ENCODE assay signal across 29 mouse cellular contexts in the genomic region with DNA sequence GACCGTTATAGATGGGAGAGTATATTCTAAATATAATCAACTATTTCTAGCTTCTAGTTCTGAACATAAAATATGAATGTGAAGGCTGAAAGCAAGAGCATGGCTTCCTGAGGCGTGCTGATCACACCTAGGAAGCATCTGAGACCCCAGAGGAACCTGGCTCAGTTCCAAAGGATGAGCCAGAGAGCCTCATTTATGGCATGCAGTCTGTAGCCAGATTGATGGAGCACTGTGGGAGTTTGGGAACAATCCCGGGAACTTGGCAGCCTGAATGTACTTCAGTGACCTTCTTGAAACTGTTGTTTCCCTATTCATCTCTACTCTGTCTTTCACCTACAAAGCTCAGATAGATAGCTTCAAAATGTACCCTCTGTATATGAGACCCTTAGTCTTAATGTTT.
DNase-seq lines count a peak whose midpoint lies in the region; ATAC-seq and TF ChIP-seq lines count a peak whose summit lies in the region.
"Had no signal": no experiment of that assay in that cellular context is flagged by ENCODE, and none has a peak within 500 bp of the region (broad histone marks: within the 10 kb centered on the region; RNA-seq: fewer than 3 reads in every experiment).

No protein-coding gene starts in this region.

- DNase-seq in layer of hippocampus, adult 8-10 months (ENCODE audit: low spot score in 2 of 2) = peak; percentile 5 to 7
- no peak for DNase-seq in layer of hippocampus, postnatal 25 days (ENCODE audit: extremely low spot score in 1 of 2, low spot score in 1 of 2)
- DNase-seq in cerebellum, adult 11-12 months = peak; percentile 10
- DNase-seq in cerebellum, adult 2 months = peak; percentile 50 to 78
- DNase-seq in cerebellum, postnatal 14 days = peak; percentile 91 to 95
- DNase-seq in natural killer cell, adult 2 months (ENCODE audit: low spot score in 2 of 2) = no peak
- DNase-seq in forebrain, embryonic 14.5 days (ENCODE audit: low spot score) = no peak
- DNase-seq: adrenal gland, adult 8-10 months; B cell, adult 2 months; forebrain, postnatal 0 days; gastrocnemius, postnatal 14 days; heart, postnatal 36 days; kidney, adult 9 months; kidney, postnatal 10 days; right cerebral cortex, postnatal 14 days; thymus, postnatal 4 days had no signal

- TF ChIP-seq CTCF in cerebellum, adult 2 months (IDR thresholded peaks at IDR 0.05; ENCODE audit: borderline replicate concordance, insufficient read depth, low read depth, low read length) = no peak

- ATAC-seq in liver, embryonic 12.5 days = no peak
- no peak for ATAC-seq in forebrain, embryonic 14.5 days
- ATAC-seq: activated CD4-positive, CD25-positive, alpha-beta regulatory T cell, adult 4 months; forebrain, postnatal 0 days; intestine, postnatal 0 days; midbrain, embryonic 16.5 days had no signal

- WGBS in cerebellum, adult 2 months = 5% methylated on average over 3 of the region's 3 CpGs
- WGBS in liver, embryonic 12.5 days (ENCODE audit: insufficient replicate concordance) = 54% methylated on average over 3 of the region's 3 CpGs
- 77% methylated on average over 3 of the region's 3 CpGs for WGBS in forebrain, embryonic 14.5 days

- no peak overlapping the region for H3K9ac ChIP-seq in liver, embryonic 12.5 days
- H3K9ac ChIP-seq in forebrain, embryonic 14.5 days (ENCODE audit: low read length) = no peak overlapping the region
- H3K9ac ChIP-seq: embryonic facial prominence, embryonic 13.5 days; forebrain, postnatal 0 days; heart, embryonic 15.5 days; hindbrain, embryonic 12.5 days; limb, embryonic 12.5 days; lung, embryonic 15.5 days; neural tube, embryonic 13.5 days had no signal

- no peaks in the 10 kb centered on the region for H3K9me3 ChIP-seq in liver, embryonic 12.5 days (replicated peaks)
- H3K9me3 ChIP-seq in forebrain, embryonic 14.5 days (replicated peaks; ENCODE audit: control insufficient read depth, low read length) = no peaks in the 10 kb centered on the region
- H3K9me3 ChIP-seq: embryonic facial prominence, embryonic 13.5 days; heart, embryonic 10.5 days; heart, embryonic 15.5 days; hindbrain, embryonic 12.5 days; limb, embryonic 12.5 days; lung, embryonic 15.5 days; neural tube, embryonic 13.5 days had no signal

- no peak overlapping the region for H3K4me2 ChIP-seq in liver, embryonic 12.5 days
- no peak overlapping the region for H3K4me2 ChIP-seq in forebrain, embryonic 14.5 days (ENCODE audit: low read length)
- H3K4me2 ChIP-seq: embryonic facial prominence, embryonic 13.5 days; heart, embryonic 15.5 days; hindbrain, embryonic 12.5 days; limb, embryonic 12.5 days; lung, embryonic 15.5 days; midbrain, embryonic 11.5 days; neural tube, embryonic 13.5 days had no signal

- H3K4me1 ChIP-seq in cerebellum, adult 2 months (ENCODE audit: control insufficient read depth, insufficient read depth, low read length) = peaks cover 8% of the 10 kb centered on the region; the same call in 1 of the 2 replicates
- H3K4me1 ChIP-seq in liver, embryonic 12.5 days = no peaks in the 10 kb centered on the region
- H3K4me1 ChIP-seq in forebrain, embryonic 14.5 days (ENCODE audit: control insufficient read depth, insufficient read depth, low read length) = no peaks in the 10 kb centered on the region
- H3K4me1 ChIP-seq: embryonic facial prominence, embryonic 13.5 days; heart, embryonic 10.5 days; heart, embryonic 15.5 days; hindbrain, embryonic 12.5 days; limb, embryonic 12.5 days; lung, embryonic 15.5 days; neural tube, embryonic 13.5 days had no signal

- no peak overlapping the region for H3K27ac ChIP-seq in cerebellum, adult 2 months (ENCODE audit: insufficient read depth, low read length)
- no peak overlapping the region for H3K27ac ChIP-seq in liver, embryonic 12.5 days
- no peak overlapping the region for H3K27ac ChIP-seq in forebrain, embryonic 14.5 days (ENCODE audit: low read depth, low read length)
- H3K27ac ChIP-seq: embryonic facial prominence, embryonic 13.5 days; heart, embryonic 10.5 days; heart, embryonic 15.5 days; hindbrain, embryonic 12.5 days; limb, embryonic 12.5 days; lung, embryonic 15.5 days; neural tube, embryonic 13.5 days had no signal

- H3K36me3 ChIP-seq in liver, embryonic 12.5 days = no peaks in the 10 kb centered on the region
- no peaks in the 10 kb centered on the region for H3K36me3 ChIP-seq in forebrain, embryonic 14.5 days (ENCODE audit: control insufficient read depth, insufficient read depth, low read length)
- H3K36me3 ChIP-seq: embryonic facial prominence, embryonic 13.5 days; heart, embryonic 10.5 days; heart, embryonic 15.5 days; hindbrain, embryonic 12.5 days; limb, embryonic 12.5 days; lung, embryonic 15.5 days; neural tube, embryonic 13.5 days had no signal

- no peak for TF ChIP-seq POLR2A in cerebellum, adult 2 months (IDR thresholded peaks at IDR 0.05; ENCODE audit: borderline replicate concordance, insufficient read depth, low read length)

- no peaks in the 10 kb centered on the region for H3K27me3 ChIP-seq in cerebellum, adult 2 months (ENCODE audit: control insufficient read depth, insufficient read depth, low read length)
- H3K27me3 ChIP-seq in liver, embryonic 12.5 days (replicated peaks) = no peaks in the 10 kb centered on the region
- no peaks in the 10 kb centered on the region for H3K27me3 ChIP-seq in forebrain, embryonic 14.5 days (replicated peaks; ENCODE audit: control insufficient read depth, insufficient read depth, low read length)
- H3K27me3 ChIP-seq: embryonic facial prominence, embryonic 13.5 days; heart, embryonic 15.5 days; hindbrain, embryonic 12.5 days; limb, embryonic 12.5 days; lung, embryonic 15.5 days; neural tube, embryonic 13.5 days had no signal

- H3K4me3 ChIP-seq in cerebellum, adult 2 months (replicated peaks; ENCODE audit: insufficient read depth, low read depth, low read length) = no peak overlapping the region
- H3K4me3 ChIP-seq in liver, embryonic 12.5 days = no peak overlapping the region
- H3K4me3 ChIP-seq in forebrain, embryonic 14.5 days (ENCODE audit: low read depth, low read length) = no peak overlapping the region
- H3K4me3 ChIP-seq: embryonic facial prominence, embryonic 13.5 days; heart, embryonic 10.5 days; heart, embryonic 15.5 days; hindbrain, embryonic 12.5 days; limb, embryonic 12.5 days; lung, embryonic 15.5 days; myocyte; neural tube, embryonic 13.5 days had no signal

Comparison
In these comparisons a context has a peak if more than half of its experiments do, and no peak if none do; other contexts are left out.
1. DNase-seq: peak in layer of hippocampus, adult 8-10 months (2 of 2), cerebellum, adult 11-12 months (single experiment), cerebellum, adult 2 months (2 of 2) and cerebellum, postnatal 14 days (2 of 2); none in layer of hippocampus, postnatal 25 days (0 of 2), natural killer cell, adult 2 months (0 of 2) and forebrain, embryonic 14.5 days (single experiment).